Mouse (Mus musculus) T-helper 2 cell (primary cell): ENCODE measurements around the gene Hoxb9.

ENCODE experiments used
- in situ Hi-C: fragments of 300-600 bp; cut with MboI, MseI; formaldehyde crosslinking; loops from one replicate; pipeline ENCODE4 v1.15.1; 2025; ENCODE audit warnings: high pct_unique_total_duplicates

Gene Hoxb9

GRCm38 (mm10) chr11:96267021-96267920, 4.0 kb upstream of the Hoxb9 start:
- in situ Hi-C loops = no loop called here

DNA sequence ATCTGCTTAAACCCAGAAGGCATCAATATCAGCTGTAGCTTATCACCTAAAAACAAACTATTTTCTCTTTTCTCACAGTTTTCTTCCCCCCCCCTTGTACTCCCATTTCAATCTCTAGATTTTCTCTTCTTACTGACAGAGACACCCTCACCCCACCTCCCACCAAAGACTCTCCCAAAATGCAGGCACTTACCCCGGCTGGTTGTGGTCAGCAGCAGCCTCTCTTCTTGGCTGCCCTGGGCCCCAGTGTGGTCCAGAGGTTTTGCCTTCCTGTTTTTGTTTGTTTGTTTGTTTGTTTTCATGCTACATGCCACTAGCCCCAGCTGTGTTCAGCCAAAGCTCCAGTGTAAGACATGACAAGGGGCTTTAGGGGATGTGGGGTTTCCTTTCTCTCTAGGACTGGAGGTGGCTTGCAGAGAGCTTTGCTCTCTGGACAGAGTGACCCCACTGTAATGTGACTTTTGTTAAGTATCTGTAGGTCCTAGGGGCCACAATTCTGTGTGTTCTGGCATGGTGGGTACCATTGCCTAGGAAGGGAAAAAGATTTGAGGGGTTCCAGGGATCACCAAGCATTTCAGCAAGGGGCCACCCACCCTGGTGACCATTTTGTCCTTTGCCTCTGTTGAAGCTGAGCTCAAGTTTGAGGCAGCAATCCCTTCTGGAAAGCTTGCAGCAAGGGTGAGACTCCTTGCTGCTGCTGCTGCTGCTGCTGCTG, 3.1 kb upstream of the Hoxb9 start:
- in situ Hi-C loops = no loop called here

- in situ Hi-C loops = no loop called here
Measured at GRCm38 (mm10) chr11:96269869-96270268, 1.4 kb upstream of the Hoxb9 start.

DNA sequence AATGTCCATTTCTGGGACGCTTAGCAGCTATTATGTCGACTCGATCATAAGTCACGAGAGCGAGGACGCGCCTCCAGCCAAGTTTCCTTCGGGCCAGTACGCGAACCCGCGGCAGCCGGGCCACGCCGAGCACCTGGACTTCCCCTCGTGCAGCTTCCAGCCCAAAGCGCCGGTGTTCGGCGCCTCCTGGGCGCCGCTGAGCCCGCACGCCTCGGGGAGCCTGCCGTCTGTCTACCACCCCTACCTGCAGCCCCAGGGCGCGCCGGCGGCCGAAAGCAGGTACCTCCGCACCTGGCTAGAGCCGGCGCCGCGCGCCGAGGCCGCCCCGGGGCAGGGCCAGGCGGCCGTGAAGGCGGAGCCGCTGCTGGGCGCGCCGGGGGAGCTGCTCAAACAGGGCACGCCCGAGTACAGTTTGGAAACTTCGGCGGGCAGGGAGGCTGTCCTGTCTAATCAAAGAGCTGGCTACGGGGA, 319 bp downstream of the Hoxb9 start:
- in situ Hi-C loops = no loop called here

DNA sequence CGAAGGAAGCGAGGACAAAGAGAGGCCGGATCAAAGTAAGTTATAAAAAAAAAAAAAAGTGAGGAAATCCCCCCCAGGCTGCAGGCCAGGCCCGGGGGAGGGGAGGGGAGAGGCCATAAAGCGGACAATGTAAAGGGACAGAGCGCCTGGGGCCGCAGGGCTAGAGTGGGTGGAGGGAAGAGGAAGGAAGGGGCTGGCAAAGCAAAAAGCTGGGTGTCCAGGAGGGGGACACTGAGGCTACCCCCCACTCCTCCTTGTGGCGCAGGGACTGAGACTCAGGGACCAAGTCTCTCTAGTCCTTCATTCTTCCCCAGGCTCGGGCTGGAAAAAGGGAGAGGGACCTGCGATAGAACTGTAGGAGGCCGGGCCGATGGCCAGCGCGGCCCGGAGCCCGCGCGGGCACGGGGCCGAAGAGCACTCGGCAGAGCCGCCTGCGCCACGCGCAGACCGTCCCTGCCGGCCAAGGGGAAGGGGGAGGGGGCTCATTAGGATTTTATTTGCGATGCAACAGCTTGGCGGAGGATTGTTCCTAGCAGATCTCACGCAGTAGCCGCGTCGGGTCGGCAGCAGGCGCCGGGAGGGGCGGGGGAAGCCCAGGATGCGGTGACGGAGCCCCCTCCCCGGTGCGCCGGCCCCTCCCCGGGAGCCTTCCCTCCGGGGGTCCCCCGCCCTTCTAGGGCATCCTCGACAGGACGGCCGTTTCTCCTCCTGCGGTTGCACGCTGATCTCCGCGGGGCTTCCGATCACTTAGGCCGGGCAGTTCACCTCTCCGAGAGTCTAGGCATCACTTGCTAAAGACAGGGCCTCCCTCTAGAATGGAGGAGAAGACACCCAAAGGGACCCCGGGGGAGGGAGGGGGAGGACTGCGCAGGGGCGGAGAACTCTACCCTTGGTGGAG, 1.0 kb downstream of the Hoxb9 start:
- in situ Hi-C loops = no loop called here

- in situ Hi-C loops = no loop called here
Measured at GRCm38 (mm10) chr11:96274428-96274827, 3.2 kb downstream of the Hoxb9 start.

GRCm38 (mm10) chr11:96275896-96276295, 4.6 kb downstream of the Hoxb9 start:
- in situ Hi-C loops = loop anchor here (5.0 kb wide), 1 partner anchor 81 kb away; no protein-coding TSS in a partner anchor

- in situ Hi-C loops = loop anchor here (5.0 kb wide), 1 partner anchor 80 kb away; no protein-coding TSS in a partner anchor
Measured at GRCm38 (mm10) chr11:96277151-96278044, 6.1 kb downstream of the Hoxb9 start.

DNA sequence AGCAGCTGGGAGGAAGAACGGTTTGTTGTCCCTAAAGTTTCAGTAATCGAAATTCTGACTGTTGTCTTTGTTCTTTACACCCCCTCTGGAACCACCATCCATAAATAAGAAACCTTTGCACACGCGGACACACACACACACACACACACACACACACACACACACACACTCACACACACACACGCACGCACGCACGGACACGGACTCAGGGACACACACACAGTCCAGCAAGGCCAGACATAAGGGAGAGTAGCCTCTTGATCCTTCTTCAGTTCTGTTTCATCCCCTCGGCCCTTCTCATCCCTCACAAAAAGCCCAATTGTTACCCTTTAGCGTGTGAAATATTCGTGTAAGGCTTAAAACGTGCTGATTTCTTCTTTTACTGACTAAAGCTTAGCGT, 7.1 kb downstream of the Hoxb9 start:
- in situ Hi-C loops = loop anchor here (5.0 kb wide), 1 partner anchor 79 kb away; no protein-coding TSS in a partner anchor

- in situ Hi-C loops = loop anchor here (5.0 kb wide), 1 partner anchor 79 kb away; no protein-coding TSS in a partner anchor
Measured at GRCm38 (mm10) chr11:96278773-96279172, 7.5 kb downstream of the Hoxb9 start.

DNA sequence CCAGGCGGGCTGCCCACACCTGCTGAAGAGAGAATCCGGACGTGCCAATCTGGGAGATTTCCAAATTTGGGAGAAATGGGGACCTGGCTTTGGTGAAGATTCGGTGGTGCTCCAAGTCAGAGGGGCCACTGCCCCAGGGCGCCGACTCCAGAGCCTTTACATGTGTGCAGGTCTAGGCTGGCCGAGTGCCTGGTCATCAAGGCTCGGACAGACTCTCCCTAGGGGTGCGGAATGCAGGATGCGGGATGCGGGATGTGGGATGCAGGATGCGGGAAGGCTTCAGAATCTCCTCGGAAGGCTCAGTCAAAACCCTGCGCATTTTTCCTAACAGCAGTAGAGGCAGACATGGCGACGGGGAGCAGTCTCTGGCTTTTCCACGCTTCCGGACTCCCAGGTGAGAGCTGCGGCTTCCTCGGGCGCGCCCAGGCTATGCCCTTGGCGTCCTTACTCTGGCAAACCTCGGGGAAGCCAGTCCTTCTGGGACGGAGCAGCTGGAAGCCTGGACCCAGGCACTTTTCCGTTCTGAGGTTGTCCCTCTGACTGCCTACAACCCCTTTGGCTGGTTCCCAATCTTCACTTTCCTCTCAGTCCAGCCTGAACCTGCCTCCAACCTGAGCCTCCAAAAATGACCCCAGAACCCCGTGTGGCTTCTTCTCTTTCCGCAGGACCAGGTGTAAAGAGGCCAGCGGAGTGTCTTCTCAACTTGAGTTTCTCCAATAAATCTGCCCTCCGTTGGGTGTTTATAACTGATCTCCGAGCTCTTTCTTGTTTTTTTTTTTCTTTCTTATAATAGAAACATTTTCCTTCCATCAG, 8.4 kb downstream of the Hoxb9 start:
- in situ Hi-C loops = loop anchor here (5.0 kb wide), 1 partner anchor 78 kb away; no protein-coding TSS in a partner anchor

- in situ Hi-C loops = no loop called here
Measured at GRCm38 (mm10) chr11:96280399-96281378, 9.4 kb downstream of the Hoxb9 start.

DNA sequence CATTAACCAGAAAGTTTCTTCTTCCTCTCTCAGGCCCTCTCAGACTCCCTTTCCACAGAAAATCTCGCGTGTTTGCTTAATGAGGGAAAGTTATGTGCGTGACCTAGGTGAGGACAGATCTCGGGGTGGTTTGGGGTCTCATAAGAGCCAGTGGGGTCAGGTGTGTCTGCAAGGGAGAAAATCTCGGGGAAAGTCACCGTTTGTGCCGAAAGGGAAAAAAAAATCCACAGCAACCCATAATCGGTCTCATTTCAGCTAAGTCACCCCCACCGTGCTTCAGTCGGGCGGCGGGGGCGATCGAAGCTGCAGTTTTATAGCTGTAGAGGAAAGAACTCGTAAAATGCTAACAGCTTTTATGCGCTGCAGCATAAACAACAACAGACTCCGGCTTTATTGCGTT, 10.1 kb downstream of the Hoxb9 start:
- in situ Hi-C loops = no loop called here

DNA sequence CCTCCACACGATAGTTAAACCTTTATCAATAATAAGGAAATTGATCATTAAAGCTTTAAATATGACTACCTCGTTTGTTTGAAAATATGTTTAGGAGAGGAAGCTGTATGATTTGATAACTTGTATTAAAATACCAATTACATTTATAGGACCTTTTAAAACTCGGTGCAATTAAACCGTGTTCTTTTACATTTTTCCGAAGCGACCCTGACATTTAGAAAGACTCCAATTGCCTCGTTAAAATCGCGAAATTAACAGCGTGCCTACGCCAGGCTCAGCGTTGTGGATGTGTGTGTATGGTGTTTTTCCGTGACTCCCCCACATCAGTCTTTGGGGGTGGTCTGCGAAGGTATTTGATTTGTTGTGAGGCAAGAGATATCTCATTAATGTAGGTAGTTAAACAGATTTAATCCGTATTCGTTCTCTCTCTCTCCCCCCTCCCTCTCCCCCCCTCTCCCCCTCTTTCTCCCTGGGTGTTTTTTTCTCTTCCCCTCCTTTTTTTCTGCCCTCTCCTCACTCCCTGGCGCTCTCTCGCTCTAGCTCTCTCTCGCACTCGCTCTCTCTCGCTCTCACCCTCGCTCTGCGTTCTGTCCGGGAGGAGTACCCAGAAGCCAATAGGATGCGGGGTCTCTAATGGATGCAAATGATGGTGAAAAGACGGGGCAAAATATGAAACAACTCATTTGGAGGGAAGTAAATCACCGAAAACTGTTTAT, 10.8 kb downstream of the Hoxb9 start, which contains the start of gene Hoxb8:
Gene Hoxb8 (plus strand): TSS at position 51 of the 716 bp plus-strand sequence.
- in situ Hi-C loops = no loop called here

GRCm38 (mm10) chr11:96282795-96283430, 11.7 kb downstream of the Hoxb9 start:
- in situ Hi-C loops = no loop called here

- in situ Hi-C loops = no loop called here
Measured at GRCm38 (mm10) chr11:96284041-96284749, 12.9 kb downstream of the Hoxb9 start.
